Mouse (Mus musculus) T-helper 2 cell (primary cell): ENCODE measurements around the gene Cyyr1.
"Not testable (repeated sequence)": the region's sequence is repeated elsewhere in the genome, so short reads cannot be mapped to it uniquely, and the experiment has no call there.

Experiments used
- in situ Hi-C: fragments of 300-600 bp; cut with MboI, MseI; formaldehyde crosslinking; loops from one replicate; pipeline ENCODE4 v1.15.1; 2025; ENCODE audit warnings: high pct_unique_total_duplicates

Gene Cyyr1

DNA sequence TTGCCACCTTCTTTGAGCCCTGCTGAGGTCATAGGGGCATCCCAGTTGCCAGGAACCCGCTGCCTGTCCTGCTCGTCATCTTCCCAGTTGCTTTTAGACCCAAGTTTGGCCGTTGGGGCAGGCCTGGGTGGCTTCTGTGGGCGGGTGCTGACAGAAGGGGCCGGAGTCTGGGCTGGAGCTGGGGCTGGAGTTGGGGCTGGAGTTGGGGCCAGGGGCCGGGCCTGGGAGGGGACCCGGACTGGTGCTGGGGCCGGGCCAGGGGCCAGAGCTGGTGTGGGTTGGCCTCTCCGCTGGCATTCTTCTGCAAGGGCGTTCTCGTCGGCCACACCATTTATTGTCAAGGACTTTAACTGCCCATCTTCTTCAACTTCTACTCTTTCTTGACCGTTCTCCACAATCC lies at the start of gene Cyyr1:
Gene Cyyr1, minus strand, starts transcription at position 101 of the 400 bp plus-strand sequence.
- in situ Hi-C loops = not testable (repeated sequence)

DNA sequence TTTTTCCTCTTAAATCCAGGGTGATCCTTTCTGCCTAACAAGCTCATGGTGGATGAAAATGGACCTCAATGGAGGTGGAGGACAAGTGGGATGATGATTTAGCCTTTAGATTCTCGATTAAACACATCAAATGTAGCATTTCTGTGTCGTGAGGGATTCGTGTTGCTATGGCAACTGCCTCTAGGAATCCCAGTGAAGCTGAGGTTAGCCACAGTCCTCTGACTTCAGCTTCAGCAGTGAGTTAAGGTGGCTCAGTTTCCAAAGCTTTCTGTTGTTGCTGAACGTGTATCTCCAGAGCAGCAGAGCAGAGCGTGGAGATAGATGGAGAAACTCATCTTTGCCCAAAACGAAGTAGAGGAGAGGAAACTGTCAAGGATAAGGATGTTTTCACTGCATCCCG lies 35.6 kb upstream of the Cyyr1 start:
- in situ Hi-C loops = no loop called here

DNA sequence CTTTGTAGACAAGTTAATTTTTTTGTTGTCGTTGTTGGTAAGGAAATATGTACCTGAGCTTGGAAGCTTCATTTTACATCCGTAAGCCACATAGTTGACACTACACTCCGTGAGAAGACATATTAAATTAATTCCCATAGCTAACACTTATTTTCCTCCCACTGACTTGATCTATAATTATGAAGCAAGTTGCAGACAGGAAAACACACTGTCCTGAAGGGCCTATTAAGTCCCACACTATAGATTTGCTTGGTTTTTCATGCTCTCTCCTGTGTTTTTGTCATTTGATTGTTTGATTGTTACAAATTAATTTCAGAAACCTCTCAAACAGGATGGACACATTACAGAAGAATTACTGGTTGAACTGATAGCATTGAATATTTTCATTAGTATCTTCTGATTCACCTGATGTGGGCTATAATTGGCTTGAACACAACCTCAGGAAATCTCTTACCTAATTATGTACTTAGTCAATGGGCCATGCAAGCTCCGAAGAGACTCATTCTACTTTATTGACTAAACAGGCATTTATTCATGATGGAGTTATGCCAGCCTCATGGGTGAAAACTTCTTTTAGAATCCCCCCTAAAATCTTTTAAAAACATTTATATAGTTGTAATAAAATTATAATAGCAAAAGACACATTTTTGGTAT lies 34.5 kb upstream of the Cyyr1 start:
- in situ Hi-C loops = no loop called here

DNA sequence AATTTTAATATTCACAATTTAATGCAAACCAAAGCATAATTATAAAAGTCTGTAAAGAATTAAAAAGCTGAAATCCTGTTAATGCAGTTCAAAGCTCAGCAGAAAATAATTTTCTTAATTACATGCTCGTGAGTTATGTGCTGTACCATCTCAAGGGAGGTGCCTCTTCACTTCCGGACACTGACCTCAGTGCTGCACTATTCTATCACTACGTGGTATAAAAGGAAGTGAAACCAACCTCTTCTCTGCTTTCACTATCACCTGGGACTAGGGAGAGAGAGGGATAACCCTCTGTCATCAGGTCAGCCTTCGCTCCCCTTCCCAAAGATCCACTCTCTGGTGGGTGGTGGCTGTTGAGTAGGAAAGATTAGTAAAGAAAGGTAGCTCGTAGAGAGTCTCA lies 13.3 kb upstream of the Cyyr1 start:
- in situ Hi-C loops = no loop called here

DNA sequence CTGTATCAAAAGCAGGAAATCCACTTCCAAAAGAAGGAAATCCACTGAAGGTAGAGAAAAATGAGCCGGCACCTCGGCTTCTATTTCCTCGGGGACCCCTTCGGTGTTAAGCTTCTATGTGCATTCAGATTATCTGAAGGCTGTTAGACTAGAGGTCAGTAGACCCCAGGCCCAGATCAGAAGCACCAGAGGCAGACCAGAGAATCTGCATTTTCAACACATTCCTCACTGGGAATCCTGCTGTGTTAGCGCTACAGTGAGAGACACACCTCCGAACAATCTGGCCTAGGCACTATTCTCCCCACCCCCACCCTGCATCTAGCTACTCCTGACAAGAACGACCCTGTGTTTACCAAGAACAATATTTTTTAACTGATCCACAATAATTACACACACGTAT lies 641 bp upstream of the Cyyr1 start:
- in situ Hi-C loops = no loop called here

DNA sequence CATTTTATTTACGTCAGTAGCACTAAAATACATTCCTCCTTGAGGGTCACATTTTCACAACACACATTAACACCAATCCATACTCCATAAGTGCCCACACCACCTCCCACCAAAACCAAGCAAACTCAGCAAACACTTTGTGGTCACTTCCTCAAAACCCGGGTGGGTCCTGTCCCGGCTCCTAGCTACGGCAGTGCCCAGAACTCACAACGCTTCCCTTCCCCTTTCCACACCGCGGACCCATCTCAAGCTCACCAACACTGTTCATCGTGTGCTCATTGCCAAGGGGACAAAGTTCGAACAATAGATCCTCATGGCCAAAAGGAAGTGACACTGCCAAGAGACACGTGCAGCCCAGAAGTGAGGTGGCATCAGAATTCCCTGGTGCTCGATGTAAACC lies 1.2 kb downstream of the Cyyr1 start:
- in situ Hi-C loops = not testable (repeated sequence)

DNA sequence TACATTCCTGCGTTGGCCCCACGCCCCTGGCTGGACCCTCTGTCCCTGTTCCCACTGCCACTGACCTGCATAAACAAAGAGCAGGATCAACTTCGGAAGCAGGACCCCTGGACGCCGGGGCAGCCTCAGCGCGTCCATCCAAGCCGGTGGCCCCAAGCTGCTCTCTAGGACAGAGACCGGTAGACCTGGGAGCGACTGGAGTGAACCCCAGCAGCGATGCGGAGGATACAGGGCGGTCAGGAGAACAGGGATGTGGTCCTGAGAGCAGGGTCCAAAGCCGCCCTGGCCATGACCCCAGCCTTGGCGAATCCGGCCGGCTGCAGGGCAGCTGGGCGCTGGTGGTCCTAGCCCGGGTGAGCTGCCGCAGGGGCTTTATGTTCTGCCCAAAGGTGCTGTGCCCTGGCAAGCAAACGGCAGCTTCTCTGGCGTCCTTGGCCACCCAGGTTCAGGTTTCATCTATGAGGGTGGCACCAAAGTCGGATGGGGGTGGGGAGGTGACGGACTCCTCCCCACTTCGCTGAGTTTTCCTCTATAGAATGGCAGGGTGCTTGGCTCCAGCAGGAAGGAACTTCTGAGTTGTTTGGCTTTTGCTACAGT lies 3.1 kb downstream of the Cyyr1 start:
- in situ Hi-C loops = no loop called here

DNA sequence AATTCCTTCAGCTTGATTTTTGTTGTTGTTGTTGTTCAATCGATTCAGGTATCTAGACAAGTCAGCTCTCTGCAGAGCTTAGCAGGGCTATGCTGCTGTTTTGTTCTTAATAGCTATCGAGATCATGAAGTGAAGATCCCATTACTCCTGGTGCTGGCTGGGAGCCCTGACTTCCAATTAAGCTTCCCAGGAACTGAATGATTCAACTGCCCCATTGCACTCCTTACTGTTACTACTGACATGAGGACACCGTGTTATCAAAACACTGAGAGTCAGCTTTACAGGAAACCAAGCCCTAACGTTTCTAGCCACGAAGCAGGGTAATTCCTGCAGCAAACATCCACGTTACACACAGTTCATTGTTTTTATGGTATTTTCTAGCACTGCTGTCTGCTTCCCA lies 6.7 kb downstream of the Cyyr1 start:
- in situ Hi-C loops = no loop called here

DNA sequence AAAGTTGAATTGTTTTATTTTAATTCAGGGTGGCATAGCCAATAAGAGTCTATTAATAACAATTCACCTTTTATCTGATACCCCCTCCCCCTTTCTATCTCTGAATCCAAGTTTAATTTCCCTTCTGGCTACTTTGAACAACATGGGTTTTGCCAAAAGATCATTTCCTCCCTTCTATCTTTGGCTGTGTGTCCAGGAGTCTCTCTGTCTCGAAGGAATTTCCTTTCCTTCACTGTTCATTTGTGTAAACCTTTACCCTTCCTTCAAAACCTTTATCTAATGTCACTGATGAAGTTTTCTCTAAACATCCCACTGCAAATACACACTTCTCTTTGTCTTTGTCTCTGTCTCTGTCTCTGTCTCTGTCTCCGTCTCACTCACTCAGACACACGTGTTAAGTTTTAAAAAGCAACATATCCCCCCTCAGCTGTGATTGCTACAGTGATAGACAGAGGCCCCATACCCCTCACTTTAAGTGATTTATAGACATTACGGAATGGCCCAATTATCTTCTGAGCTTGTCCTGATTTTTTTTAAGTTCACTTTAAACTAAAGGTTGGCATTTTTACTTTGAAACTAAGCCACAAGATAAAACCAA lies 11.4 kb downstream of the Cyyr1 start:
- in situ Hi-C loops = no loop called here

DNA sequence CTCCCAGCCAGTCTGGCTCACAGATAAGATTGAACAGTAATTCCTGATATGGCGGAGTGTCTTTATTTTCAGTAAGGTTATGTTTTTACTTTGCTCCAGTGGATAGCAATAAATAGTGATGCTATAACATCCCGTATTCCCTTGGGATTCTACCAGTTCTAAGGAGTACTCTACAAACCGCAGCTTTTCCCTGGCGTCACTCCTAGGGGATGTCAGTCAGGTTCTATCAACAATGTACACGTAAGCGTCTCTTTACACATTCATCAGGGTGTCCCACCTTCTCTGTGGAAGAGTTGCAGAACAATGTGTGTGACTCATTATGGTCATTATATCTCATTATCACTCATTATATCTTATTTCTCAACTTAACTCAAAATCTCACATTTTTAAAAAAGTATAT lies 12.2 kb downstream of the Cyyr1 start:
- in situ Hi-C loops = no loop called here

DNA sequence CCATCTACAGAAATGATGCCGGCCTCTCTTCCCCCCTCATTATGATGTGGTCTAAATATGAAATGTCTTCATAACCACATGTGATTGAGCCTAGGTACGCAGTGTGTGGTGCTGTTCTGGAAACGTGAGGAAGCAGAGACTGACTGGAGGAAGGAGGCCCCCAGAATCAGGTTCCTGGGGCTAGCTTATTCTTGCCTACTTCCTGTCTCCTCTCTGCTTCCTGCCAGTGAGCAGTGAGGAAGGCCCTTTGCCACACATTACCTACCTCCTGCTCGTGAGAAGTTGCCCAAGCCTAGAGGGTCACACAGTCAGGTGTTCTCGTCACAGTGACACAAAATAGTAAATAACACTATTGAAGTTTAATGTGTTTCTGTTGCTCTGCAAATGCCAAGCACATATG lies 14.8 kb downstream of the Cyyr1 start:
- in situ Hi-C loops = no loop called here

DNA sequence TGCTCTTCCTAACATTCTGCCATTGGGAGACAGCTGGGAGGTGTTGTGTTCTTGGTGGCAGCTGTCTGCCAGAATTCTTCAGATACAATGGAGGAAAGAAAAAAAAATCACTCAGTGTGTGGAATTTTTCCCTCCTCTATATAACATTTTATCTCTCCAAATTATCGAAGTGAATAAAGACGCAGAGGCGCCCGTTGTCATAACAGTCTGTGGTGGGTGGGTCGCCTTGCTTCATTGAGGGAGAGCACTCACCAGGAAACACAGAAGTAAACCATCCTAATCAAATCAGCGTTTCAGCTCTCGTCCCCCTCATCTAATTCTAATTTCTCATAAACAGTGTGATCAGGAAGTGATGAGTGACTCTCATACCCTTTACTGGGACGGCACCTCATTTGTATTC lies 17.1 kb downstream of the Cyyr1 start:
- in situ Hi-C loops = no loop called here

DNA sequence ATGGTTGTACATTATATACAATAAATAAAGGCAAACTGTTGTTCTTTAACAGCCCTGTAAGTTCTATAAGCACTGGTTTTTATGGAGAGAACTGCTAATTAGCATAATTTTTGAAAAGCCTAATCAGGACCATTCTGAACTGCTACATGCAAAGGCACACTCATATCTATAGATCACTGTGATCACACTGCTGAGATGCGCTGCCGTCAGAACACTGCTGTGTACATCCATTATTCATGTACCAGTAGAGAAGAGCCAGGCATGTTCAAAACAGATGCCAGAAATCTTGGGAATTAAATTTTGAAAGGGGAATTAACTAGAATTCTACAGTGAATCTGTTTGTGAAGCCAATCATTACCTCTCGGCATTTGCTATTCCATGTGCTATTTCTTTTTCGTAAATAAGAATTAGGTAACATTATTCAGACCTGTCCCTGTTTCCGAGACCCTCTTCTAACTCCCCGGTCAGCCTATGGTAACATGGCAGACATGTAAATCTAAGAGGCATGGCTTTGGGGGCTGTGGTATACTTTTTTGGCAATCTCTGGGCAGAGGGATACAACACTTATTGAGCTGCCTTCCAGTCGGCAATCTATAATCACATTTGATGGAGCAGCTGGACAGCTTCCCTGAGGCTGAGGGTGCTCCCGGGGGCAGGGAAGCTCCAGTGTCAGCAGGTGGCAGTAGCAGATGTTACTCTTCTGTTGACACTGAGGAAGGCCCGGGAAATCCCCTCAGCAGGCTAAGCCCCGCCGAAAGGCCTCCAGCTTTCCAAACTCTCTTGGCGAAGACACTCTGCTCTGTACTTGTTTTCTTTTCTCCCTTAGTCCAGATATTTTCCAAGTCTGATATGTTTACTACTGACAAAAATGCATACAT lies 25.2 kb downstream of the Cyyr1 start:
- in situ Hi-C loops = loop anchor here (5.0 kb wide), 1 partner anchor 96 kb away; no protein-coding TSS in a partner anchor

DNA sequence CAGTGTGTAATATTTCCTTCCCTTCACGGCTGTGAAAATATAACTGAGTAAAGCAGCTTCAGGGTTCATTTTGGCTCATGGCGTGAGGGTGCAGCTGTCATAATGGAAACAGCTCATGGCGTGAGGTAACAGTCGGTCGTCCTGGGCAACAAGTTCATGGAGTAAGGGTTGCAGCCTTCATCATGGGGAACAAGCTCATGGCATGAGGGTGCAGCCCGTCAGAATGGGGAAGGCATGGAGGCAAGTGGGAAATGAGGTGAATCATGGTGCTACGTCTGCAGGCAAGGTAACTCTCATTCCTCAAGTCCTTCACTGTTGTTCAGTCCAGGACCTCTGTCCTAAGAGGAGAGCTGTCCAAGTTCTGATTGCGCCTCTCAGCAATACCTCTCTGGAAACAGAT lies 28.6 kb downstream of the Cyyr1 start:
- in situ Hi-C loops = no loop called here

DNA sequence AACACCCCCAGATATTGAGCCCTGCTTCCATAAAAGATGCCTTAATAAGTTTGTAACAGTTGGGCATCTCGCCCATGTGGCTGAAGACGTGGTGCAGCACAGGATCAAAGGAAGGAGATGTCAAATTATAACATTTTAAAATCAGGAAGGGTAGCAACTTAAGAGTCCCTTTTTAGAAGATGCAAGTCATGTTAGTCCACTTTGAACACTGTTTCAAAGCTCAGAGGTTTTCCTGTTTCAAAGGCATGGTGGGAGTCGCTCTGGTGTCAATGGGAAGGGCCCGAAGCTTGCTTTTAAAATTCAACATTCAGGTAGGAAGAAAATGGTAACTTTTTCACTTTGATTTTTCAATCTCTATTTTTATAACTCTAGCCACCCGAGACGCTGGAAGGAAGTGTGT lies 45.9 kb downstream of the Cyyr1 start:
- in situ Hi-C loops = no loop called here

DNA sequence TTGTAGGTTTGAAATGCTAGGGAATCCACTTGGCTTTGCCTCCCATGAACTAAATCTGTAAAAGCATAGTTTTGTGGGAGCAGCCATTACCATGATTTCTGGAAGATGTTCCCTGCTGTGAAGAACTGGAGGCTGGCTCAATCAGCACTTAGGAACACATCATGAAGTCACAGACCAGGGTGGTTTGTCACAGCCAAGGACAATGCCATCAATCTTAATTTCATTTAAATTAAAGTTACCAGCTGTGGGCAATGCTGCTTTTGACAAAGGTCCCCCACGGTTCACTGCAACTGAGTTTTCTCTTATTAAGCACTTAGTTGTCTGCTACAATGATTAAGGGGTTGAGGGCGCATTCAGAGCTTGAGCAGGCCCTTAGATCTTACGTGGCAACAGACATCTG lies 48.1 kb downstream of the Cyyr1 start:
- in situ Hi-C loops = no loop called here

DNA sequence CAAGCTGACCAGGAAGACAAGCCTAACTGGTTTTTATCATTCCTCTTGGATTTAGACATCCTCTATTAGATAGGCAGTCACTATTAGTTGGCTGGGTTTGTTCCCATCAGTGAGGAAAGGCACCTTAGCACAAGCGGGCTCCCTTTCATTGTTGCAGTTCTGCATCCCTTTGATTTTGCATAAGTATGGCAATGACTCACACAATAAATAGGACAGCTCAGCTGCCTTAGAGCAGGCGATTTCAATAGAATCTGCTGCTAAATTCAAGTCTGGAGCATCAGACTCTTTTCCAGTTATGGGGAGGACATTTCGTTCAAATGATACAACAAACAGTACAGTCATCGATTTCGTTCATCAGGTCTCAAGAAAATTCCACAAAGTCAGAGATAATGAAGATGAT lies 49.8 kb downstream of the Cyyr1 start:
- in situ Hi-C loops = no loop called here

DNA sequence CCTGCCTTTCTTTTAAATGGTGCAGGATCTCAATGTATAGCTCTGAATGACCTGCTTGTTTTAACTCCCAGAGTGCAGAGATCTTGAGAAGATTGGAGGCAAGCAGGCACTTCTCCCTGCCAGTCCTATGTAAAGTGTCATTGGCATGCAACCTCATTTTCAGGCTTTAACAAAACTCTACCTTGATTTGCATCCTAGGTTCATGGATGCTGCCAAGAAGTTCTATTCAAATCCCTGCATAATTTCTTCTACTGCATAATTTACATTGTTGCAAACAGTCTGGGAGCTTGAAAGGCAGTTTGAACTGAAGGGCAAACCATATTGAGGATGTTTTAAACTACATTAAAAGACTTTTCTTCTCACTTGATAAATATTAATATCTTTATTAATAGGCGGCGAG lies 57.4 kb downstream of the Cyyr1 start:
- in situ Hi-C loops = no loop called here

DNA sequence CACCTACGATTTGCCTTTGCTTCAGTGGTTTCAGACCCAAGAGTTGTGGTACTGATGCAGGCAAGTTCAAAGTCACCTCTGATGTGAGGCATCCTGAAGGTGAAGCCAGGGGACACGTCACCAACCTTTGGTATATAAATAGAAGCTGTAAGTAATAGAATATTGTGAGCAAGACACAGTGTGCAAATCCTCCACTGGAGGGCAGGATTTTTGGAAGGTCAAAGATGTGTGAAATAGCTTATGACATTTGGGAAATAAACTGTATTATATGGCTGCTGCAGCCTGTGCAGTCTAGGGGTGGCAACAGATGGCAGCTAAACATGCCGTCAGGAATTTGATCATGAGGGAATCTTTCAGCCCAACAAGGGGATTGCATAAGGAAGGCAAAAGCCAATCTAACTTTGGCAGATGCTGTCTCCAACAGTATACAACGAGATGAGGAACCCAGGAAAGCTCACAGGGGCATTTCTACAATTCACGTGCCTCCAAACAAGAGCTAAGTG lies 65.0 kb downstream of the Cyyr1 start:
- in situ Hi-C loops = no loop called here

DNA sequence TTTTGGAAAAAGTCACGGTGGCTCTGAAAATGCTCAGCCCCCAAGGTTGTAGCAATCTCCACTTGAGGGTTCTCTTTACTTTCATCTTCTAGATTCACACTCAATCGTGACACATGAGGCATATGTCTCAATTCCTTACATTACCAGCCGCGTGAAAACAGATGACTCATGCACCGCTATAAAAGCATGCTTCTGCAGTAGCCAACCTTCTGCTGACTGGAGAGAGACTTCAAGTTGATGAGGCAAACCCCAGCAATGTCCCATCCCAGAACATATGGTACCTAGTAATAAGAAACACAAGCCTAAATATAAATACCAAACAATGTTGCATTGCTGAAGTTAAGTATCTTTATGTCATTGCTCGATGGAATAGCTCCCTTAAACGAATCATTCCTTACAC lies 65.9 kb downstream of the Cyyr1 start:
- in situ Hi-C loops = no loop called here

DNA sequence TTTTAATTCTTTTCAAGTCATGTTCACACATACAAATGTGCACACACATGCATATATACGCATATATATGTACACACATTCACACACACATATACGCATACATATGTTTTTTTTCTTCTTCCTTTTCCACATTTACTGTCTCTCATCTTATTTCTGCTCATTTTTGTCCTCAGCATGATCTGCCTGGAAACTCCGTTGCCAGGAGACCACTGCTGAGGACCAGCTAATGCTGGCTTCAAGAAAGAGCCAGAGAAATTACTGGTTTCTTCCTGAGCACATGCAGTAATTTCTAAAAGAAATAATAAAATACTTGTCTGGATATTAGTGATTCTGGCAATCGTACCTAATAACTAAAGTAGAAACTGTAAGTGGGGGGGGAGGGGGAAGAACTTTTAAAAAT lies 68.6 kb downstream of the Cyyr1 start:
- in situ Hi-C loops = no loop called here

DNA sequence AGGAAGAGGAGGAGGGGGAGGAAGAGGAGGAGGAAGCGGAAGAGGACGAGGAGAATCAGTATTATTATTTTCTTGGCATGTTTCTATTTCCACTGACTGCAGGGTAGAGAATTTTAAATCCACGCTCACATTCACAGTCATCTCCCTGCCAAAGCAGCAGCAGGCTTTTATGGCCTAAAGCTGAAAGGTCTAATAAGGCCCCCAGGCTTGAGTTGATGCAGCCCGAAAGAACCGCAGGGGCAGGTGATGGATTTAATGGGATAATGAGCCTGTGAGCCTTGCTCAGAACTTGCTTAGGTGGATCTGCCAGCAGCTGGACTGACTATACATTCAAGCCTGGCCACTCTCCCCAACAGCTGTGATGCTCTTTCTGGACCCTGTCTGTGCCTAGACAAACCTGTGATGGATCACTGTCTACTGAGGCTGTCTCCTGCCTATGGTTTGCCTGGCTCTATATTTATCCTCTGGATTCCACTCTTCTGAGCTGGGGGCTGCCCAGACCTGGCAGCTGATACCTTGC lies 78.6 kb downstream of the Cyyr1 start:
- in situ Hi-C loops = no loop called here
